Mouse (Mus musculus) C2C12 (cell line): ENCODE results near the gene Nmnat3. TPM values are rescaled to one million over a fixed set of nuclear protein-coding genes. Genes with fewer than 3 reads are reported as not detected.

ENCODE experiments used
- H3K27me3 ChIP-seq: one replicate; pipeline ENCODE4 v1.6.1; 2011; ENCODE audit not compliant: control insufficient read depth, insufficient read depth, insufficient read length
- H3K36me3 ChIP-seq: one replicate; pipeline ENCODE4 v1.6.1; 2011; ENCODE audit not compliant: control insufficient read depth, insufficient read depth
- H3K4me3 ChIP-seq: one replicate; pipeline ENCODE4 v1.5.1; 2011; ENCODE audit warnings: mild to moderate bottlenecking, control low read depth; ENCODE audit not compliant: poor library complexity, insufficient read depth, severe bottlenecking
- H3K79me2 ChIP-seq: one replicate; pipeline ENCODE4 v1.6.1; 2011; ENCODE audit not compliant: control insufficient read depth, insufficient read depth
- H3K79me3 ChIP-seq: one replicate; pipeline ENCODE4 v1.6.1; 2011; ENCODE audit warnings: low read depth, control low read depth
- H3ac ChIP-seq: one replicate; pipeline ENCODE3; 2011; ENCODE audit warnings: low read depth; ENCODE audit not compliant: control insufficient read depth, insufficient read length
- CEBPB ChIP-seq: IDR thresholded peaks from one replicate; pipeline ENCODE4 v1.6.1; 2011; ENCODE audit warnings: low read depth, mild to moderate bottlenecking, control low read depth, moderate library complexity
- CTCF ChIP-seq: IDR thresholded peaks from one replicate; pipeline ENCODE4 v1.5.1; 2011; ENCODE audit not compliant: control insufficient read depth, insufficient read depth, insufficient read length
- FOSL1 ChIP-seq: IDR thresholded peaks from one replicate; pipeline ENCODE4 v1.8.0; 2011; ENCODE audit warnings: mild to moderate bottlenecking, low read length; ENCODE audit not compliant: poor library complexity, insufficient read depth, severe bottlenecking
- MAX ChIP-seq: IDR thresholded peaks from one replicate; pipeline ENCODE4 v1.6.1; 2011; ENCODE audit warnings: mild to moderate bottlenecking, control low read depth
- MYOD1 ChIP-seq: IDR thresholded peaks from one replicate; pipeline ENCODE4 v1.6.1; 2011; ENCODE audit warnings: low read depth; ENCODE audit not compliant: control insufficient read depth, insufficient read length
- MYOG ChIP-seq: IDR thresholded peaks from one replicate; pipeline ENCODE4 v1.6.1; 2011; ENCODE audit not compliant: control insufficient read depth, insufficient read length; ENCODE audit errors: extremely low read depth
- USF1 ChIP-seq: IDR thresholded peaks from one replicate; pipeline ENCODE4 v1.6.1; 2011; ENCODE audit warnings: low read depth, mild to moderate bottlenecking, control low read depth, moderate library complexity
- polyA plus RNA-seq: library from polyadenylated mRNA; unstranded; fragments of >200 nt; fragmentation: generic; extraction: Trizol; gene quantifications from one replicate; pipeline ENCODE4 v1.2.1, GENCODE M21; 2012; ENCODE audit warnings: missing spikeins

Gene Nmnat3
- polyA plus RNA-seq, 1 experiment: 0.34 TPM

- Histone ChIP-seq H3K27me3 (no peaks in the 10 kb centered on the region), H3K79me2 (no peaks in the 10 kb centered on the region), H3K4me3 (no peak overlapping the region), H3ac (no peak overlapping the region), H3K36me3 (no peaks in the 10 kb centered on the region), H3K79me3 (no peaks in the 10 kb centered on the region)
- TF ChIP-seq CEBPB (no peak), USF1 (no peak), FOSL1 (no peak), MYOG (no peak), CTCF (no peak), MAX (no peak), MYOD1 (no peak)
Measured at GRCm38 (mm10) chr9:98299235-98299634, 12.0 kb downstream of the Nmnat3 start.

GRCm38 (mm10) chr9:98300582-98300981 is 13.3 kb downstream of the Nmnat3 start:
- no peaks in the 10 kb centered on the region for H3K79me2 ChIP-seq
- no peaks in the 10 kb centered on the region for H3K79me3 ChIP-seq
- no peak overlapping the region for H3ac ChIP-seq
- no peak overlapping the region for H3K4me3 ChIP-seq
- no peaks in the 10 kb centered on the region for H3K27me3 ChIP-seq
- no peaks in the 10 kb centered on the region for H3K36me3 ChIP-seq
- no peak for TF ChIP-seq CTCF
- TF ChIP-seq MAX: no peak
- TF ChIP-seq CEBPB: no peak
- TF ChIP-seq MYOD1: no peak
- no peak for TF ChIP-seq MYOG
- no peak for TF ChIP-seq USF1
- TF ChIP-seq FOSL1: no peak

- Histone ChIP-seq H3K36me3 (no peaks in the 10 kb centered on the region), H3K27me3 (no peaks in the 10 kb centered on the region), H3K79me3 (no peaks in the 10 kb centered on the region), H3K79me2 (no peaks in the 10 kb centered on the region), H3ac (no peak overlapping the region), H3K4me3 (no peak overlapping the region)
- TF ChIP-seq CTCF (no peak), USF1 (no peak), MYOD1 (no peak), CEBPB (no peak), MAX (no peak), MYOG (no peak), FOSL1 (no peak)
Measured at GRCm38 (mm10) chr9:98307011-98307410, 19.8 kb downstream of the Nmnat3 start.

GRCm38 (mm10) chr9:98311316-98311965 is 24.2 kb downstream of the Nmnat3 start:
- H3K27me3 ChIP-seq: no peaks in the 10 kb centered on the region
- H3K4me3 ChIP-seq: no peak overlapping the region
- no peak for TF ChIP-seq CEBPB
- no peak for TF ChIP-seq CTCF
- no peak for TF ChIP-seq FOSL1
- no peak for TF ChIP-seq USF1
- no peak for TF ChIP-seq MYOG
- TF ChIP-seq MAX: no peak
- TF ChIP-seq MYOD1: no peak

GRCm38 (mm10) chr9:98312622-98313374 is 25.6 kb downstream of the Nmnat3 start:
- Histone ChIP-seq H3K79me2 (no peaks in the 10 kb centered on the region), H3K36me3 (no peaks in the 10 kb centered on the region), H3K4me3 (no peak overlapping the region), H3ac (no peak overlapping the region), H3K79me3 (no peaks in the 10 kb centered on the region), H3K27me3 (no peaks in the 10 kb centered on the region)
- TF ChIP-seq MAX: no peak
- no peak for TF ChIP-seq FOSL1
- TF ChIP-seq USF1: no peak
- TF ChIP-seq CTCF: no peak
- no peak for TF ChIP-seq MYOD1
- TF ChIP-seq CEBPB: no peak
- no peak for TF ChIP-seq MYOG

More at GRCm38 (mm10) chr9:98311316-98311965, 24.2 kb downstream of the Nmnat3 start:
- H3K36me3 ChIP-seq: no peaks in the 10 kb centered on the region
- H3K79me2 ChIP-seq: no peaks in the 10 kb centered on the region
- H3K79me3 ChIP-seq: no peaks in the 10 kb centered on the region
- no peak overlapping the region for H3ac ChIP-seq

GRCm38 (mm10) chr9:98313587-98313986 is 26.4 kb downstream of the Nmnat3 start:
- H3K36me3 ChIP-seq: no peaks in the 10 kb centered on the region
- no peak overlapping the region for H3ac ChIP-seq
- no peak overlapping the region for H3K4me3 ChIP-seq
- H3K27me3 ChIP-seq: no peaks in the 10 kb centered on the region
- no peak for TF ChIP-seq CEBPB
- no peak for TF ChIP-seq USF1
- no peak for TF ChIP-seq MAX
- no peak for TF ChIP-seq MYOD1
- no peak for TF ChIP-seq FOSL1
- TF ChIP-seq MYOG: no peak
- no peak for TF ChIP-seq CTCF
- no peaks in the 10 kb centered on the region for H3K79me2 ChIP-seq
- H3K79me3 ChIP-seq: no peaks in the 10 kb centered on the region
